In genomic region chr13:59494619-59495262, GRCm38 (mm10) we compare ENCODE assay signal across 11 mouse cellular contexts.
DNase-seq lines count a peak whose midpoint lies in the region; ATAC-seq and TF ChIP-seq lines count a peak whose summit lies in the region.
"Had no signal": no experiment of that assay in that cellular context is flagged by ENCODE, and none has a peak within 500 bp of the region (broad histone marks: within the 10 kb centered on the region; RNA-seq: fewer than 3 reads in every experiment).

No protein-coding gene starts in this region.

- WGBS in heart, adult 2 months = 96% methylated on average over 5 of the region's 5 CpGs
- 78% methylated on average over 5 of the region's 5 CpGs for WGBS in midbrain, embryonic 14.5 days
- 79% methylated on average over 5 of the region's 5 CpGs for WGBS in midbrain, embryonic 16.5 days

- no peak overlapping the region for H3K9ac ChIP-seq in heart, adult 2 months (ENCODE audit: low read depth, low read length)
- H3K9ac ChIP-seq in midbrain, embryonic 14.5 days (replicated peaks; ENCODE audit: low read length) = no peak overlapping the region
- H3K9ac ChIP-seq in midbrain, embryonic 16.5 days (ENCODE audit: low read depth, low read length) = no peak overlapping the region
- H3K9ac ChIP-seq: embryonic facial prominence, embryonic 13.5 days; limb, embryonic 12.5 days had no signal

- DNase-seq in heart, adult 2 months = no peak
- no peak for DNase-seq in heart, postnatal 4 days
- no peak for DNase-seq in midbrain, embryonic 14.5 days
- DNase-seq in c-Kit-negative CD71-positive TER-119-positive erythroid progenitor cells, embryonic 14.5 days (ENCODE audit: low read depth, low spot score) = peak; percentile 4
- DNase-seq in splenic B cell, adult 2 months (ENCODE audit: low read depth, low spot score) = peak; percentile 15
- DNase-seq in cerebellum, postnatal 25 days = no peak
- DNase-seq in spleen, postnatal 36 days (ENCODE audit: low spot score in 2 of 2) = no peak

- TF ChIP-seq POLR2A in heart, adult 2 months (IDR thresholded peaks at IDR 0.05; ENCODE audit: insufficient read depth, low read depth, low read length) = no peak

- no peaks in the 10 kb centered on the region for H3K27me3 ChIP-seq in heart, adult 2 months (ENCODE audit: control insufficient read depth, insufficient read depth, low read length)
- H3K27me3 ChIP-seq in midbrain, embryonic 14.5 days (ENCODE audit: control insufficient read depth, insufficient read depth, low read length) = no peaks in the 10 kb centered on the region
- H3K27me3 ChIP-seq in midbrain, embryonic 16.5 days (ENCODE audit: control insufficient read depth, insufficient read depth, low read depth, low read length) = no peaks in the 10 kb centered on the region
- H3K27me3 ChIP-seq in splenic B cell, adult 2 months (ENCODE audit: control insufficient read depth, insufficient read depth, low read length, poor library complexity, severe bottlenecking) = no peaks in the 10 kb centered on the region
- H3K27me3 ChIP-seq: embryonic facial prominence, embryonic 13.5 days; limb, embryonic 12.5 days; megakaryocyte, embryonic 14.5 days had no signal

- no peak overlapping the region for H3K4me2 ChIP-seq in midbrain, embryonic 14.5 days (ENCODE audit: low read length)
- H3K4me2 ChIP-seq in midbrain, embryonic 16.5 days (ENCODE audit: low read length) = no peak overlapping the region
- H3K4me2 ChIP-seq: embryonic facial prominence, embryonic 13.5 days; limb, embryonic 12.5 days had no signal

- H3K4me1 ChIP-seq in heart, adult 2 months (ENCODE audit: control insufficient read depth, insufficient read depth, low read length) = peaks cover 2% of the 10 kb centered on the region; the same call in 1 of the 2 replicates
- 0 out of 2 replicates have a peak, but pooled peaks cover 3% of the 10 kb centered on the region for H3K4me1 ChIP-seq in midbrain, embryonic 14.5 days (ENCODE audit: control insufficient read depth, insufficient read depth, low read length)
- H3K4me1 ChIP-seq in midbrain, embryonic 16.5 days (ENCODE audit: control insufficient read depth, insufficient read depth, low read length) = peaks cover 5% of the 10 kb centered on the region

- intact Hi-C loops in heart, adult 2 months (cut with DNase I) = loop anchor here (5.0 kb wide), 1 partner anchor 63 kb away; no protein-coding TSS in a partner anchor

- peaks cover 12% of the 10 kb centered on the region for H3K36me3 ChIP-seq in heart, adult 2 months (ENCODE audit: control insufficient read depth, insufficient read depth, low read length)
- H3K36me3 ChIP-seq in midbrain, embryonic 14.5 days (ENCODE audit: control insufficient read depth, insufficient read depth, low read length) = peaks cover 16% of the 10 kb centered on the region
- peaks cover 12% of the 10 kb centered on the region for H3K36me3 ChIP-seq in midbrain, embryonic 16.5 days (ENCODE audit: control insufficient read depth, insufficient read depth, low read length)
- H3K36me3 ChIP-seq in splenic B cell, adult 2 months (ENCODE audit: control insufficient read depth, insufficient read depth, low read length, poor library complexity, severe bottlenecking) = peaks cover 8% of the 10 kb centered on the region

- TF ChIP-seq EP300 in heart, adult 2 months (IDR thresholded peaks at IDR 0.05; ENCODE audit: insufficient read depth, low read depth, low read length) = no peak

- no peak overlapping the region for H3K4me3 ChIP-seq in heart, adult 2 months
- H3K4me3 ChIP-seq in midbrain, embryonic 14.5 days (replicated peaks; ENCODE audit: low read depth, low read length) = no peak overlapping the region
- H3K4me3 ChIP-seq in midbrain, embryonic 16.5 days (ENCODE audit: low read depth, low read length) = no peak overlapping the region
- H3K4me3 ChIP-seq: embryonic facial prominence, embryonic 13.5 days; limb, embryonic 12.5 days; megakaryocyte, embryonic 14.5 days had no signal

- no peaks in the 10 kb centered on the region for H3K9me3 ChIP-seq in midbrain, embryonic 14.5 days (ENCODE audit: control insufficient read depth, low read length)
- H3K9me3 ChIP-seq in midbrain, embryonic 16.5 days (replicated peaks; ENCODE audit: control insufficient read depth, low read length, poor library complexity, severe bottlenecking) = no peaks in the 10 kb centered on the region
- H3K9me3 ChIP-seq: embryonic facial prominence, embryonic 13.5 days had no signal

- no peak for ATAC-seq in midbrain, embryonic 14.5 days (ENCODE audit: low FRiP score, low TSS enrichment)
- ATAC-seq in midbrain, embryonic 16.5 days = no peak

- no peak overlapping the region for H3K27ac ChIP-seq in heart, adult 2 months
- 0 out of 2 replicates have a peak overlapping the region, but pooled peaks have one; percentile 20 for H3K27ac ChIP-seq in midbrain, embryonic 14.5 days (replicated peaks; ENCODE audit: low read depth, low read length)
- no peak overlapping the region for H3K27ac ChIP-seq in midbrain, embryonic 16.5 days (ENCODE audit: low read length)
- H3K27ac ChIP-seq: embryonic facial prominence, embryonic 13.5 days; limb, embryonic 12.5 days had no signal

- peak; percentile 58 for TF ChIP-seq CTCF in heart, adult 2 months (IDR thresholded peaks at IDR 0.05)

- H3K79me2 ChIP-seq in heart, adult 2 months (replicated peaks; ENCODE audit: control insufficient read depth, insufficient read depth, low read length) = no peaks in the 10 kb centered on the region

Comparison
In these comparisons a context has a peak if more than half of its experiments do, and no peak if none do; other contexts are left out.
1. DNase-seq: peak in c-Kit-negative CD71-positive TER-119-positive erythroid progenitor cells, embryonic 14.5 days (single experiment) and splenic B cell, adult 2 months (single experiment); none in heart, adult 2 months (0 of 2), heart, postnatal 4 days (single experiment), midbrain, embryonic 14.5 days (single experiment), cerebellum, postnatal 25 days (0 of 2) and spleen, postnatal 36 days (0 of 2).